Mouse (Mus musculus) kidney, adult 10 weeks (tissue): ENCODE results near the gene Ccnd2. TPM values are rescaled to one million over a fixed set of nuclear protein-coding genes. Genes with fewer than 3 reads are reported as not detected.

Experiments used
- polyA plus RNA-seq: library from polyadenylated mRNA; stranded (reverse); fragments of 350-450 nt; fragmentation: Illumina TruSeq; extraction: RNeasy Lipid Tissue Mini Kit (QIAGEN cat#74804); gene quantifications from one replicate; pipeline ENCODE4 v1.2.3, GENCODE M21; 2014; ENCODE audit warnings: low read depth, low replicate concordance

The Ccnd2 gene
- polyA plus RNA-seq, result 9.1 TPM

GRCm38 (mm10) chr6:127152106-127152951 is at the start of gene Ccnd2:
Gene Ccnd2 (minus strand): TSS chr6:127152193.

GRCm38 (mm10) chr6:127109402-127109930 is 42.5 kb downstream of the Ccnd2 start, which contains the start of gene Tigar:
Gene Tigar (minus strand): TSS chr6:127109557.

Other genes starting within 250 kb of the Ccnd2 start
- gene Dyrk4, start 230.4 kb downstream of the Ccnd2 start, polyA plus RNA-seq, result not detected
- 0.73 TPM for gene Rad51ap1, start 212.6 kb downstream of the Ccnd2 start, polyA plus RNA-seq
- 29.3 TPM for gene D6Wsu163e, start 212.2 kb downstream of the Ccnd2 start, polyA plus RNA-seq
- not detected for gene Fgf6, start 136.6 kb downstream of the Ccnd2 start, polyA plus RNA-seq
- gene Fgf23, start 79.3 kb downstream of the Ccnd2 start, polyA plus RNA-seq, result not detected
- gene Tigar, start 42.6 kb downstream of the Ccnd2 start, polyA plus RNA-seq, result 3.6 TPM